Mouse (Mus musculus) layer of hippocampus, postnatal 10 days (tissue): ENCODE results near the gene Tmem94. TPM values are rescaled to one million over a fixed set of nuclear protein-coding genes. Genes with fewer than 3 reads are reported as not detected.

Experiments
- DNase-seq, 2 experiments: peaks; one replicate each; pipeline ENCODE4 v3.0.0; 2021; ENCODE audit warnings: low spot score in 2 of 2
- total RNA-seq, 2 experiments: library from RNA; stranded (reverse); gene quantifications; 2 replicates each; pipeline ENCODE4 v1.2.3; 2021

Gene Tmem94
- total RNA-seq, 2 experiments from 2014 or later = 33.4 to 38.2 TPM

- no peak for DNase-seq
Measured at GRCm38 (mm10) chr11:115830550-115831325, 65.5 kb downstream of the Tmem94 start.

GRCm38 (mm10) chr11:115831518-115831917 lies 66.3 kb downstream of the Tmem94 start:
- no peak for DNase-seq

DNA sequence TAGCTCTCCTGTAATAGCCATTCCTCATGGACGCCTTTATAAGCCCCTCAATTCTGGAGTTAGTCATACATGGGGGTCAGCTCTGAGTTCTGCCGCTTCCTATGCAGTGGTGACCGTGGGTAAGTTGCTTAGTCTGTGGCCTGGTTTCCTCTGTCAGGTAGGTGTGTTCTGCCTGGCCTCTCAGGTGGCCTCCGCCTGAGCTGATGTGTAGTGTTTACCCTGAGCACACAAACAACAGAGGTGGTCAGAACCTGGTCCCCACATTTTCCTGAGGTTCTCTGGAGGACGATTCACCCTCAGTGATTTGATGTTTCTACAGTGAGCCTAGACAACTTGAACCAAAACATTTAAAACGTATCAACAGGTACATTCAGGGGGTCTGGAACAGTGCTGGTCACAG lies 66.8 kb downstream of the Tmem94 start:
- DNase-seq = no peak

GRCm38 (mm10) chr11:115832523-115832922 lies 67.3 kb downstream of the Tmem94 start:
- DNase-seq = no peak

DNA sequence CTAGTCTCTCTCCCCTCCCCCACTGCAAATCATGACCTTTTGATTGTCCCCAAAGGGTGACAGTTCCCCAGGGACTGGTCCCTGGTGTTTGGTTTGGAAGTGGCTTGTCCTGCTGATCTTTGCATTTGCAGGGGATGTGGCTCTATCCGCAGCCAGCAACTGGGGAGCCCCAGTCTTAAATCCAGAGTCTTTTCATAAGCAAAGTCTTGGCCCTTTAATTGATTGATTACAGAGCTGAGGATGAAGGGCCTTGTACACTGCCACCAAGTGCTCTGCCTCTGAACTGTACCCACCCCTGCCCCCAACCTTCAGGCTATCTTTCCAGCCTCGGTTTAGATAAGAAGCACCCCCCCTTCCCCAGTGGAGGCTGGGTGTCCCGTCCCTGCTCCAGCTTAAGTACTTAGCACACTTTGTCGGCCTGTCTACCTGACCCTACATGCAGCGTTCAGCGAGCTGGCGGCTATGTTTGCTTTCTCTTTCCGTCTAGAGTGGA lies 67.8 kb downstream of the Tmem94 start:
- DNase-seq = no peak

GRCm38 (mm10) chr11:115834033-115834432 lies 68.8 kb downstream of the Tmem94 start:
- no peak for DNase-seq

- no peak for DNase-seq
Measured at GRCm38 (mm10) chr11:115836656-115837395, 71.6 kb downstream of the Tmem94 start.

GRCm38 (mm10) chr11:115837606-115838345 lies 72.5 kb downstream of the Tmem94 start:
- DNase-seq = no peak

- DNase-seq = no peak
Measured at GRCm38 (mm10) chr11:115838895-115839311, 73.7 kb downstream of the Tmem94 start.

- no peak for DNase-seq
Measured at GRCm38 (mm10) chr11:115839732-115840131, 74.5 kb downstream of the Tmem94 start.

DNA sequence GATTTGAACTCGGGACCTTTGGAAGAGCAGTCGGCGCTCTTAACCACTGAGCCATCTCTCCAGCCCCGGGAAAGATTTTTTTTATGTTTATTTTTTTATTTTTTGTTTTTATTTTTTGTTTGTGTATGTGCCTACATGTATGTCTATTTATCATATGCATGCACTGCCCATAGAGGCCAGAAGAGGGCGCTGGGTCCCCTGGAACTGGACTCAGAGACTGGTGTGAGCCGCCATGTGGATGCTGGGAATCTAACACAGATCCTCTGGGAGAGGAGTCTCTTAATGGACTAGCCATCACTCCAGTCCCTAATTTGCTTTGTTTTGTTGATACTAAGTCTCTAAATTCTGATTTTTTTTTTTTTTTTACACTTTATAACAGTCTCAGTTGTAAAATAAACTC lies 75.8 kb downstream of the Tmem94 start:
- DNase-seq = no peak

DNA sequence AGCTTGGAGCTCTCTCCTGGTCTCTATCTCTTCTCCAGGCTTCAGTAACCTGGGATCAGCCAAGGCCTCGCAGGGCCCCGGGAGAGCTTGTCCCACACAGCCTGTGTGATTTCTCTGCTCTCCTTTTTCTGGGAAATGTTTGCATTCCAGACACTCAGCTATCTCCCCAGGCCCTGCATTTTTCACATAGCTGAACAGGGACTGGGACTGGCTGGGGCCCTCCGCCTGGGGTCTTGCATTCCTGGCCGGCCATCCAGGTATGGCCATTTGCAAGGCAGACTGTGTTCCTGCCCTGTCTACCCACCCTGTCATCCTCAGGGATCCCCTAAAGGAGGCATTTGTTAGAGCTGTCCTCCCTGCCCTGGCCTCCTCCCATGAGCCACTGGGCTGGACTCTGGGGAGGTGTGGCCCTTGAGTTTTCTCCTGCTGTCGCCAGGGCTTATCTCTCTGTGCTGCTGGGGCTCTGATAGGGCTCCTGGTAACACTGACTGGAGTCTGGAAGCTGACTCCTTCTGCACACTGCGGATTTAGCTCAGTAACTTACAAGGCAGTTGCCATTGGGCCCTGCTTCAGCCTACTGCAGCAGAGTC lies 76.8 kb downstream of the Tmem94 start:
- DNase-seq = no peak

GRCm38 (mm10) chr11:115843141-115843890 lies 78.1 kb downstream of the Tmem94 start:
- no peak for DNase-seq

- DNase-seq = no peak
Measured at GRCm38 (mm10) chr11:115843891-115844239, 78.6 kb downstream of the Tmem94 start.

DNA sequence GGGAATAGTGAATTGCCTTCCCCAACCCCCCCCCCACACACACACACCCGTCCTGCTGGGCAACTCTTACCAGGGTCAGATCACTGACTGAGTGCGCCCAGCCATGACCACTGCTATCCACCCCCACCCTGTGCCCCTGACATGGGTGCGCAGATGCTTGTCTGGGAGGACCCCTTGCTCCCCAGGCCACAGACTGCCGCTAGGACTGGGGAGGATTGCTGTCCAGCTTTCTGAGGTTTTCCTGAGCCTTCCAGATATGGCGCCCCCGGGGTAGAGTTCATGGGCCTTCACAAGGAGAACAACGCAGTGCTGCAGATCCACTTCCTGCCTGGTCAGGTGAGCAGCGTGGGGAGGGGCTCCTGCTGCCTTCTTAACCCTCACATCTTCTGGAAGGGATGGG lies 79.0 kb downstream of the Tmem94 start:
- no peak for DNase-seq

- DNase-seq = no peak
Measured at GRCm38 (mm10) chr11:115845819-115846218, 80.6 kb downstream of the Tmem94 start.
